Mouse (Mus musculus) brown adipose tissue, adult 24 weeks (tissue): ENCODE results near the gene Hcrtr1. TPM values are rescaled to one million over a fixed set of nuclear protein-coding genes. Genes with fewer than 3 reads are reported as not detected.

Experiments
- H3K27ac ChIP-seq: fragments of 200-500 bp; replicated peaks from 2 replicates; pipeline ENCODE4 v1.5.1; 2012; ENCODE audit warnings: low read depth, mild to moderate bottlenecking, low read length
- H3K4me1 ChIP-seq: fragments of 200-500 bp; 2 replicates; pipeline ENCODE4 v1.6.1; 2012; ENCODE audit warnings: low read length, mixed read lengths; ENCODE audit not compliant: control insufficient read depth, insufficient read depth, insufficient read length
- H3K4me3 ChIP-seq: fragments of 200-500 bp; 2 replicates; pipeline ENCODE4 v1.5.1; 2012; ENCODE audit warnings: low read depth, mild to moderate bottlenecking, low read length, moderate library complexity; ENCODE audit not compliant: insufficient read depth
- polyA plus RNA-seq: library from polyadenylated mRNA; stranded (reverse); fragments of >200 nt; gene quantifications from 2 replicates; pipeline ENCODE4 v1.2.4, GENCODE M21; 2012; ENCODE audit not compliant: missing spikeins, insufficient read depth, insufficient read length

Gene Hcrtr1
- polyA plus RNA-seq, 1 experiment = not detected

DNA sequence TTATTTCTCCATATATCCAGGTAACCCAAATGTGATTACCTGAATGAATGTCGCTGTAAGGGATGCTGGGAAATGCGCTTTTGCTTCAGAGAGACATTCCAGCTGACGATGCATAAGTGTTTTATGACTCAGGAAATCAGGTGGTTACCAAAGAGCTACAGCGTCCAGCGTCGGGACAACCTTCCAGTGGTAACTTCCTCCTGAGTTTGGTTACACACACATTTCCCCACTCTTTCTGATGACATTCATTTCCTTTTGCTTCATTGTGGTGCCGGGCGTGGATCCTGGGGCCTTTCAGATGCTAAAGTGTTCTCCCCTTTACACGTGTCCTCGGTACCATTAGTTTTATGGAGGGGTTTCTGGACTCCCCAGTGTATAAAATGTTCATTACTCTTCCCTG lies 9.2 kb upstream of the Hcrtr1 start:
- Histone ChIP-seq H3K4me3 (no peak overlapping the region), H3K27ac (no peak overlapping the region), H3K4me1 (no peaks in the 10 kb centered on the region)

DNA sequence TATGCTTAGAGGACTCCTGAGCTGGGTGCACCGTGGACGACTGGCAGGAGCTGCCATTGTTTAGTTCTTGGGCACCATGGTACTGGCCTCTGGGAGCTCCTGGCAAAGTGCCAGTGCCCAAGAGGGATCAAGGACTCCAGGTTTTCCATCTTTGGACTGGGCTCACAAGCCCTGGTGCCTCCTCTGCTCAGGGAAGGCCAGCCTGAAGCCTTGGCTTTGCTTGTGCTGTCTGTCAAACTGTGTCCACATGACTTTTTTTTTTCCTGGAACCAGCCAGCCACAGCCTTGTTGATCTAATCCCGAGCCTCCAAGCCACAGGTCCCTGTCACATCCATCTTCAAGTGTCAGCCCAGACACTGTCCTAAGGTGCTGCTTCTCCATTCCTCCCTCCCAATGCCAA lies 2.6 kb upstream of the Hcrtr1 start:
- no peak overlapping the region for H3K27ac ChIP-seq
- H3K4me1 ChIP-seq = 0 out of 2 replicates have a peak, but pooled peaks cover 3% of the 10 kb centered on the region
- no peak overlapping the region for H3K4me3 ChIP-seq

DNA sequence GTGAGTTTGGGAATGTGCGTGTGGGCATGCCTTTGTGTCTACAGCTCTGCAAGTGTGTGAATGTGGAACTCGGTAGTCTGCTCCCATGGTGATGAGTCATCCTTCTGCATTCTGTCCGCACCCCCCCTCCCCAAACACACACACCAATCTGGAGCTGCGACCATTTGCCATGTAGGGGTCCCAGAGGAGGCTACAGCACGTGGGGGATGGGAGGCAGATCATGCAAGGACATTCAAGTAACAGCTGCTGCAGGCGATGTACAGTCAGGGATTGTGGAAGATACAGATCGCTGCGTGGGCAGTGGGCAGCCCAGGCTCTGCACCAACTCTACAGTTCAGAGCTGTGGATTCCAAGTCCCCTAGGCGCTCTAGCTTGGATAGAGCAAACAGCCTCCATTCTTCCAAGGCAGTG lies 1.8 kb upstream of the Hcrtr1 start:
- Histone ChIP-seq H3K4me3 (no peak overlapping the region), H3K27ac (no peak overlapping the region), H3K4me1 (0 out of 2 replicates have a peak, but pooled peaks cover 3% of the 10 kb centered on the region)

DNA sequence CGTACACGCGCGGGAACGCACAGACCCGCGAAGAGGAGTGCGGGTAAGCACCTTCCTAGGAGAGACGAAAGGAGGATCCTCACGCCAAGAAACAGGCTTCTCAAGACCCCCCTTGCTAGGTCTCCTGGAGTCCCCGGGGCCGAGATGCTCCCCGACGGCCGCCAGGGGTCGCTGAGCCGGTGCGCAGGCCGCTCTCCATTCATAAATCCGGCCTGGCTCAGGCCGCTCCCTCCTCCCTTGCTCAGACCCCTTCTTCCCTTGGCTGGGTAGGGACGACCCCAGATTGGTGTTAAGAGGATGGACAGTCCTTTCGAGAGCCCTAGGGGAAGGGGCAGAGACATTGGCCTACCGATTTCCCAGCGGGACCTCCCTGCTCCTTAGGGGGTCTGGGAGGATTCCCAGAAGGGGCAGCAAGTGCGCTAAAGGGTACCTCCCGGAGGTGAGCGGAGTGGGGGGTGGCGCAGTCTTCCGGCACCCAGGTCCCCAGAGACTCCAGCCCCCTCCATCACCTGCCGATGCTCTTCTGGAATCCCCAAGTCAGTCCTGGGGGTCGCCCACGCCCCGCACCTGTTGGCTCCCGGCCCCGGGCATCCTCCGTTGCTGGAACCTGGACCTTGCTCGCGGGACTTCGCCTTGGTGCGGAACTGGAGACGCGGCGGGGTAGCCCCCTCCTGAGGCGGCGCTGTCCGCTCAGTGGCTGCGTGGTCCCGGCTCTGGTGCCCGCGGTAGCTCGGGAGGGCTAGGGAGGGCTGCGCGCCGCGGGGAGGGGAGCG lies 532 bp downstream of the Hcrtr1 start:
- H3K4me1 ChIP-seq = 0 out of 2 replicates have a peak, but pooled peaks cover 3% of the 10 kb centered on the region

DNA sequence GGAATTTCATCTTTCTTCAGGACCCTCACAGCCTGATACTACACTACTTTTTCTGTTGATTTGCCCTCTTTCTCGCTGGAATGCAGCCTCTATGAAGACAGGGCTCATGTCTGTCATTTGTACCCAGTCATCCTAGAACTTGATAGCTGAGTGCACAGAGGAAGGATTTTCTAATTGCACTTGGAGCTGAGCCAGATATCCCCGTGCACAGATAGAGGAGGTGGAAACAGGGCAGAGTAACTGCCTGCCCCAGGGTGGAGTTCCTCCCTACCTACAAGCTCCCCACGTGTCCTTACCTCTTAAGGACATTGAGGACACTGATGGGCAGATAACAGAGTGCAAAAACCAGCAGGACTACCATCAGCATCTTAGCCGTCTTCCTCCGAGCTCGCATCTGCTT lies 5.8 kb downstream of the Hcrtr1 start:
- 0 out of 2 replicates have a peak, but pooled peaks cover 3% of the 10 kb centered on the region for H3K4me1 ChIP-seq

More for the DNA sequence above, 532 bp downstream of the Hcrtr1 start:
- Histone ChIP-seq H3K4me3 (peak overlapping the region; percentile 36), H3K27ac (no peak overlapping the region)

DNA sequence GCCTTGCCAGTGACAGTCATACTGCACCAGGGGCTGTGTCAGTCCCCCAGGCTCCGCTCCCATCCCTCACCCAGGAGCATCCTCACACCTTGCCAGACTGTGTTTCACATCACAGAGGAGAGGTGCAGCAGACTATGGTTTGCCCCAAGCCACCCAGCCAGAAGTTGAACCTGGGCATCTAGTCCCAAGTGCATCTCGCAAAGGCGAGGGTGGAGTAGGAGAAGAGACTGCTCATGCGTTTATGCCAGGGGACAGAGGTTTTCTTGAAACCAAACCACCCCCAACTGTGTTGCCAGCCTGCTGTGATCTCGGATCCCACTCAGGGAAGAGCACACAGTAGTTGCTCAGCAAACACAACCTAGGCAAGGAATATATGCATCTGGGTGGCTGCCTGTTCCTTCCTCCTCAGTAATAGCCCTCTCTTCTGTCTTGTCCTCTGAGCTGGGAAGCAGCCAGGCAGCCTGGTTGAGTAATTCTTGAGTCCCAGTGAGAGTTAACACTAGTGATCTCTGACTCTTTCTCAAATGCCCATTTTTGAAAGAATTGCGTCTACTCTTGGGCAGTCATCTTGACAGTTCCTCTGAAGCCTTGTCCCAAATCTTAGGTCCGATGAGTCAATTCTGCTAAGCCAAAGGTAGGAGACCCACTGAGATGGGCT lies 7.6 kb downstream of the Hcrtr1 start:
- Histone ChIP-seq H3K27ac (no peak overlapping the region), H3K4me3 (no peak overlapping the region), H3K4me1 (0 out of 2 replicates have a peak, but pooled peaks cover 3% of the 10 kb centered on the region)

More for the DNA sequence above, 5.8 kb downstream of the Hcrtr1 start:
- H3K27ac ChIP-seq = no peak overlapping the region
- H3K4me3 ChIP-seq = no peak overlapping the region

DNA sequence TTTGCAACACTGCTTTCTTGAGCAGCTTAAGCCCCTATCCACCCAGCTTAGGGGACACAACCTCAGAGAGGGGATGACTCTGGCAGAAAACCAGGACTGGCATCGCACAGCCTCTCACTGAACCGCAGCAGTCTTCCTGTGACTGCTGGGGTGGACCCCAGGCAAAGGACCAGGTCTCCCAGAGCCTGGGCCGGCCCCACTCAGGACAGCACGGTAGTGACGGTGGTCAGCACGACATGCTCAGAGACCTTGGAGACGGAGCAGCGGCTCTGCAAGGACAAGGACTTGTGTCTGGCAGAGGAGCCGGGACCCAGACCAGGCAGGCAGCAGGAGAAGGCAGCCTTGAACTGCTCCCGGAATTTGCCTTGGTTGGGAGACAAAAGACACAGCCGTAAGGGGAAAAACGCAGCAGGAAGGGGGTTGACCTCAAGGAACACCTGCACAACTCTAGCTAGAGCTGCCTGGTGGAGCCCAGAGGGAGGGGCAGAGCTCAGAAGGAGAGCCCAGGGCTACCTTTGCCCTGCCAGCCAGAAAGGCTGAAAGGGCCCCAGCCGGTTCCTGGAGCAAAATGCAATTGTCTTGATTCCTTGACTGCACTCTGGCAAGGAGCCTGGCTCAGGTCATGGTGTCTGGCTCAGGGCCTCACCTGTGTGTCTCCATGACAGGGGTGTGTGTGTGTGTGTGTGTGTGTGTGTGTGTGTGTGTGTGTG lies 8.4 kb downstream of the Hcrtr1 start:
- Histone ChIP-seq H3K4me3 (no peak overlapping the region), H3K4me1 (0 out of 2 replicates have a peak, but pooled peaks cover 3% of the 10 kb centered on the region), H3K27ac (no peak overlapping the region)

DNA sequence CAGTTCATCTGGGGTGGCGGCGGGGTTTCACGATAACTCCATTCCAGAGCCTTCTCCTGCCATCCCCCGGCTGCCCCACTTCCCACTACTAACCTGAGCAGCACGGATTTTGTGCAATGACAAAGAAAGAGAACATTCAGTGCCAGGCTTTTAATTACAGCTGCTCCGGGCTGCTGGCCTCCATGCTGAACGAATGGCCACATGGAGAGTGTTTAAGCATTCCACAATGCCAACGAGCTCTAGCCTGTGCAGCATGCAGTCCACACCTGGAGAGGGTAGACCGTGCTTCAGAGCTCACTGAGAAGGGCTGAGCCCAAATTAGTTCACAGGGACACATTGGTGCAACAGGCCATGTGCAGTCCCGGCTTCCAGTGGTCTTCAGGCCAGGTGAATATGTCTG lies 9.1 kb downstream of the Hcrtr1 start:
- Histone ChIP-seq H3K27ac (no peak overlapping the region), H3K4me1 (0 out of 2 replicates have a peak, but pooled peaks cover 3% of the 10 kb centered on the region), H3K4me3 (no peak overlapping the region)

DNA sequence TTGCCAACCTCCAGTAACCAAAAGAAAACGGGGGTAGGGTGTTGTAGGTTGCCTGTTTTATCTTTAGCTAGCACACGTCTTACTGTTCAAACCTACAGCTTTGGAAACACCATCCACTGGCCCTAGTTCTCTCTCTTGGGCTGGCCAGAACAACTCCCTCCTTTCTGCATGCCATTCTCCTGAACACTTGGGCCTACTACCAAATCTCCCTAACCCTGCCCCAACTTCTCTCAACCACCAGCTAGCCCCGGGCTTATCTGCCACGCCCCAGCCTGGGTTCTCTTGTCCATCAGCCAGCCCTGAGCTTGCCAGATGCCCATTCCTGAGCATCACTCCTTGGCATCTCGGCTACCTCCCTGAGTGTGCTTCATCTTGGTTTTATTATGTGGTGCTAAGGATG lies 10.3 kb downstream of the Hcrtr1 start:
- no peak overlapping the region for H3K4me3 ChIP-seq
- no peak overlapping the region for H3K27ac ChIP-seq
- 0 out of 2 replicates have a peak, but pooled peaks cover 3% of the 10 kb centered on the region for H3K4me1 ChIP-seq

DNA sequence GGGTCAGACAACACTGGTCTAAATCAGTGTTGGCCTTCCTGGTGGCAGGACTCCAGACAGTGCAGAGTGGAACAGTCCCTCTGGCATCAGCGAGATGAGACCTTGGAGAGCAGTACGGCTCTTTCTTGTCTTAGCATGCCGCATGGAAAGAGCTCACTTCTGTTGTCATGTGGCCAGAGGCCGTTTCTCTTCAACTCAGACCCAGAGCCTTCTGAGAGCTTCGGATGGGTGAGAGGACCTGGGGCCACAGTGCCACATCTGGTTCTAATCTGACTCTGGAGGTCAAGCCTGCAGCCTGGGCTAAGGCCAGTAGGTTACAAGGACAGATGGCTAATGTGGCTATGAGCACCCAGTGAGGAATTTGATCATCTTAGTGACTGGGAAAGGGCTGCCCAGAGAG lies 13.2 kb downstream of the Hcrtr1 start:
- Histone ChIP-seq H3K27ac (no peak overlapping the region), H3K4me3 (no peak overlapping the region), H3K4me1 (no peaks in the 10 kb centered on the region; the same call in 1 of the 2 replicates)

DNA sequence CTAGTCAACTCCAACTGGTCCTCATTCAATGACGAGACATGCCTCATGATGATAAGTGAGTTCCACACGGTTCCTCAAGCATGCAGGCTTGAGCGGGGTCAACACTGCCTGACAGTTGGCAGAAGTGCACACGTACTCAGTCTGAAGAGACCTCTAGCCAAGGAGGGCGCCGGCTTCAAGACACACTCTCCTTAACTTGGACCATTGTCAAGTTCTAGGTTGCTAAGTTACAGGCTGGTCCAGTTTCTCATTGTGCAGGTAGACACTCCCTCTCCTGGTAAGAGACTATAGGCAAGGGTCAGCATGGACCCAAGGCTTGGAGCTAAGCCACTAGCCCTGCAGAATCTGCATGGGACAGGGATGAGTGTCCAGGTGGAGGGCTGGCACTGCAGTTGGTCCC lies 14.0 kb downstream of the Hcrtr1 start:
- H3K4me1 ChIP-seq = no peaks in the 10 kb centered on the region; the same call in 1 of the 2 replicates
- no peak overlapping the region for H3K27ac ChIP-seq
- no peak overlapping the region for H3K4me3 ChIP-seq

DNA sequence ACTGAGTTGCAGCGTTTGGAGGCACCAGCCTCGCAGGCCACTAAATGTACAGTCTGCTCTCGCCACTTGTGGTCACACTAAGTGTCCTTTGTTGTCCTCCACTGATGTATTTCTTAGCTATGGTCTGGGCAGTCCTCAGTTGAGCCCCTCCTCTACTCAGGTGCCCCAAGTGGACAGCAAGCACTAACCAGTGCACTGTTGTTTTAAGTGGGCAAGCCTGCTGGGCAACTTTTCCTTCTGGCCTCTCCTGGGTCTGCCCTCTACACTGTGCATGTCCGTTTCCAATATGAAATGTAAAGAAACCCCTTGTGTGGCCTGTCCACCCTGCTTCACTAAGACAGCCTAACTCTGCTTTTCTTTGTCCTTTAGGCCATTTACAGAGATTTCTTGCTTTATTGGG lies 15.0 kb downstream of the Hcrtr1 start:
- Histone ChIP-seq H3K27ac (no peak overlapping the region), H3K4me1 (no peaks in the 10 kb centered on the region; the same call in 1 of the 2 replicates), H3K4me3 (no peak overlapping the region)

DNA sequence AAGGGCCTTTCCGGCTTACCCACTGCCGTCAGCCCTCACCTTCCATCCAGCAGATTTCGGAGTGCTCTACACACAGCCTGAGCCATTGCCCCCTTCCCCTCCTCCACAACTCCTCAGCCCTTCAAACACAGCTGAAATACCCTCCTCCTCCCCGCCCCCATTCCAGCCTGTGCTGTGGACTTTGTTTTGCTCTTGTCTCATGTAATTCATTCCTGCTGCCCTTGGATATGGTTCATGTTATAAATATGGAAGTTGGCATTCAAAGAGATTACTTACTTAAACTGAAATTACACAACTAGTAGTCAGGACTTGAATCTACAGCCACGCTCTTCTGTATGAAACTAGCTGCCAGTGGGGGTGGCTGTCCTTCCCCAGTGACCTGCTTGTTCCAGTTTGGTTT lies 16.1 kb downstream of the Hcrtr1 start:
- Histone ChIP-seq H3K4me3 (no peak overlapping the region), H3K4me1 (no peaks in the 10 kb centered on the region; the same call in 1 of the 2 replicates), H3K27ac (no peak overlapping the region)

DNA sequence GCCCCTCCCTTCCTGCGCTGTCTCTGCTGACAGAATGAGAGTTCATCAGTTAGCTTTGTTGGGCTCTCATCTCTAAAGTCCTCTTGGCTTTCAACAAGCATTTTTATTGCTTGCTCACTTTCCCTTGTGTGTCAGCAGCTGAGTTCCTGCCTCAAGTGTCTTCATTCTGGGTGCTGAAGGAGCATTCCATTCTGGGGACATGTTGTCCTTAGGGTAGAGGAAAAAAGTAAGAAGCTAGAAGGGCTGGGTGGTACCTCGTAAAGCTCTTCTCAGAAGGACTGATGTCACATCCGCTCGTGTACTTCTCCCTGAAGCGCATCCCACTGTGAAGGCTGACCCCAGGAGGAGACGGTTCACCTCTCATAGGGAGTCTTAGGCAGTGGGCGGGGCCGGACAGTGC lies 17.6 kb downstream of the Hcrtr1 start:
- no peak overlapping the region for H3K4me3 ChIP-seq
- H3K4me1 ChIP-seq = no peaks in the 10 kb centered on the region; the same call in 1 of the 2 replicates
- H3K27ac ChIP-seq = no peak overlapping the region

DNA sequence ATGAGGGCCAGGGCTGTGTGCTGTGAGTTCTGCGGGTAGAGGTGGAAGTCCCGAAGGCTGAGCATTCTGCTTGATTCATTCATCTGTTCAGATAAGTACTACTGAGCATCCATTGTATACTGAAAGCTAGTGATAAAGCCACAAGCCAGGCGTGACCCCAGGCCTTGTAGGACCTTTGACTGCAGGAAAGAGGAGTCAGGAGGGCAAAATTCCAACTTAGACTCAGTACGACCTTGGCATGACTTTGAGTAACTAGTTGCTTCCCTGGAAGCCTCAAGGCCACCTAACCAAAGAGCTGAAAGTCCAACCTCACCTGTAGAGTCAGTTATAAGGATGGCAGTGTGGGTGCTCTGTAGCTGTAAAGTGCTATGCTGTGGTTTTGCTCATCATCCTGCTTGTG lies 18.4 kb downstream of the Hcrtr1 start:
- no peak overlapping the region for H3K4me3 ChIP-seq
- H3K27ac ChIP-seq = no peak overlapping the region
- H3K4me1 ChIP-seq = peaks cover 3% of the 10 kb centered on the region; the same call in 1 of the 2 replicates
